Mouse (Mus musculus) intestine, postnatal 0 days (tissue): ENCODE data around the gene Olfr543. TPM values are rescaled to one million over a fixed set of nuclear protein-coding genes. Genes with fewer than 3 reads are reported as not detected.
A peak's percentile ranks its signal among the peaks of the same experiment; 100 is the strongest.

ENCODE experiments used
- ATAC-seq: fragments of 200-750 bp; cut with Nextera tagmentation; 2 replicates; pipeline ENCODE4 v1.8.0; 2017; ENCODE audit warnings: mild to moderate bottlenecking, moderate TSS enrichment, moderate library complexity
- H3K27ac ChIP-seq: fragments of 300-500 bp; sonication (generic); 2 replicates; pipeline ENCODE4 v1.5.1; 2014; ENCODE audit warnings: mild to moderate bottlenecking, low read depth, low read length, moderate library complexity
- H3K27me3 ChIP-seq: fragments of 300-500 bp; sonication (generic); replicated peaks from 2 replicates; pipeline ENCODE4 v1.6.1; 2014; ENCODE audit warnings: low read length, mixed read lengths; ENCODE audit not compliant: control insufficient read depth, insufficient read depth
- H3K36me3 ChIP-seq: fragments of 300-500 bp; sonication (generic); 2 replicates; pipeline ENCODE4 v1.6.1; 2014; ENCODE audit warnings: mild to moderate bottlenecking, moderate library complexity; ENCODE audit not compliant: control insufficient read depth, insufficient read depth
- H3K4me1 ChIP-seq: fragments of 300-500 bp; sonication (generic); replicated peaks from 2 replicates; pipeline ENCODE4 v1.6.1; 2014; ENCODE audit warnings: antibody characterized with exemption, low read length, mixed read lengths; ENCODE audit not compliant: control insufficient read depth, insufficient read depth
- H3K4me2 ChIP-seq: fragments of 300-500 bp; sonication (generic); replicated peaks from 2 replicates; pipeline ENCODE4 v1.6.1; 2014; ENCODE audit warnings: low read depth, mild to moderate bottlenecking, moderate library complexity
- H3K4me3 ChIP-seq: fragments of 300-500 bp; sonication (generic); 2 replicates; pipeline ENCODE4 v1.5.1; 2014; ENCODE audit warnings: low read depth, low read length
- H3K9ac ChIP-seq: fragments of 300-500 bp; sonication (generic); 2 replicates; pipeline ENCODE4 v1.6.1; 2014; ENCODE audit warnings: mild to moderate bottlenecking, low read depth, low read length
- H3K9me3 ChIP-seq: fragments of 300-500 bp; sonication (generic); 2 replicates; pipeline ENCODE4 v1.6.1; 2016; ENCODE audit warnings: mixed run types; ENCODE audit not compliant: control insufficient read depth
- CTCF ChIP-seq: sonication (generic); IDR thresholded peaks from 2 replicates; pipeline ENCODE4 v1.5.1; 2016; ENCODE audit warnings: low read depth, mild to moderate bottlenecking, control low read depth, antibody characterized with exemption, moderate library complexity
- WGBS: fragments of 180-500 bp; shearing (Covaris S2); extraction: QIAGEN DNeasy Blood & Tissue Kit; methylation state at CpG from one replicate; pipeline ENCODE4 v1.1.7; 2014; 5-methylcytosine and 5-hydroxymethylcytosine counted together
- polyA plus RNA-seq: library from polyadenylated mRNA; unstranded; fragments of >200 nt; fragmentation: Nextera tagmentation; extraction: Ambion mirVana; gene quantifications from 2 replicates; pipeline ENCODE4 v1.2.1, GENCODE M21; 2015

Gene Olfr543
- polyA plus RNA-seq, 1 experiment from 2014 or later: not detected

GRCm38 (mm10) chr7:102511927-102512326, 30.4 kb upstream of the Olfr543 start:
- H3K4me2 ChIP-seq: no peak overlapping the region
- WGBS: 87% methylated on average over 10 of the region's 10 CpGs
- no peak overlapping the region for H3K9ac ChIP-seq
- no peak for TF ChIP-seq CTCF
- H3K36me3 ChIP-seq: no peaks in the 10 kb centered on the region
- H3K4me1 ChIP-seq: no peaks in the 10 kb centered on the region
- peaks cover 2% of the 10 kb centered on the region; the same call in 1 of the 2 replicates for H3K27me3 ChIP-seq
- no peaks in the 10 kb centered on the region for H3K9me3 ChIP-seq
- H3K27ac ChIP-seq: no peak overlapping the region
- no peak for ATAC-seq
- no peak overlapping the region for H3K4me3 ChIP-seq

GRCm38 (mm10) chr7:102509726-102510125, 28.2 kb upstream of the Olfr543 start:
- Histone ChIP-seq H3K9ac (no peak overlapping the region), H3K36me3 (no peaks in the 10 kb centered on the region), H3K4me3 (no peak overlapping the region), H3K27ac (no peak overlapping the region), H3K9me3 (no peaks in the 10 kb centered on the region), H3K4me2 (no peak overlapping the region), H3K27me3 (peaks cover 2% of the 10 kb centered on the region; the same call in 1 of the 2 replicates), H3K4me1 (no peaks in the 10 kb centered on the region)
- no peak for ATAC-seq
- WGBS: 81% methylated on average over 7 of the region's 7 CpGs
- no peak for TF ChIP-seq CTCF

- Histone ChIP-seq H3K27ac (no peak overlapping the region), H3K4me2 (no peak overlapping the region), H3K4me1 (no peaks in the 10 kb centered on the region), H3K4me3 (no peak overlapping the region), H3K9ac (no peak overlapping the region), H3K36me3 (no peaks in the 10 kb centered on the region), H3K27me3 (no peaks in the 10 kb centered on the region; the same call in 1 of the 2 replicates), H3K9me3 (no peaks in the 10 kb centered on the region)
- ATAC-seq: no peak
- 88% methylated on average over 6 of the region's 6 CpGs for WGBS
- no peak for TF ChIP-seq CTCF
These were observed 27.2 kb upstream of the Olfr543 start for GRCm38 (mm10) chr7:102508666-102509065.

GRCm38 (mm10) chr7:102508066-102508465, 26.6 kb upstream of the Olfr543 start:
- Histone ChIP-seq H3K4me3 (no peak overlapping the region), H3K36me3 (no peaks in the 10 kb centered on the region), H3K9me3 (no peaks in the 10 kb centered on the region), H3K9ac (no peak overlapping the region), H3K27ac (no peak overlapping the region), H3K4me1 (no peaks in the 10 kb centered on the region), H3K4me2 (no peak overlapping the region), H3K27me3 (no peaks in the 10 kb centered on the region; the same call in 1 of the 2 replicates)
- no peak for TF ChIP-seq CTCF
- ATAC-seq: no peak
- 86% methylated on average over 9 of the region's 9 CpGs for WGBS

GRCm38 (mm10) chr7:102506848-102507247, 25.4 kb upstream of the Olfr543 start:
- ATAC-seq: no peak
- WGBS: 46% methylated on average over 3 of the region's 3 CpGs

GRCm38 (mm10) chr7:102501986-102502385, 20.5 kb upstream of the Olfr543 start:
- Histone ChIP-seq H3K27ac (no peak overlapping the region), H3K36me3 (no peaks in the 10 kb centered on the region), H3K4me3 (no peak overlapping the region), H3K4me2 (no peak overlapping the region), H3K4me1 (no peaks in the 10 kb centered on the region), H3K9me3 (no peaks in the 10 kb centered on the region), H3K27me3 (no peaks in the 10 kb centered on the region), H3K9ac (no peak overlapping the region)
- ATAC-seq: no peak
- WGBS: 74% methylated on average over 5 of the region's 5 CpGs
- no peak for TF ChIP-seq CTCF

More at GRCm38 (mm10) chr7:102506848-102507247, 25.4 kb upstream of the Olfr543 start:
- Histone ChIP-seq H3K9ac (no peak overlapping the region), H3K4me3 (no peak overlapping the region), H3K27ac (no peak overlapping the region), H3K4me2 (no peak overlapping the region), H3K4me1 (no peaks in the 10 kb centered on the region), H3K9me3 (no peaks in the 10 kb centered on the region), H3K27me3 (no peaks in the 10 kb centered on the region; the same call in 1 of the 2 replicates), H3K36me3 (no peaks in the 10 kb centered on the region)
- peak; percentile 91 for TF ChIP-seq CTCF

GRCm38 (mm10) chr7:102499473-102499872, 18.0 kb upstream of the Olfr543 start, which contains the start of gene Olfr545:
Gene Olfr545, minus strand, starts transcription at chr7:102499573.
- WGBS: 66% methylated on average over 3 of the region's 3 CpGs
- H3K36me3 ChIP-seq: no peaks in the 10 kb centered on the region
- H3K9me3 ChIP-seq: no peaks in the 10 kb centered on the region
- no peak within 1 kb of the TSS for H3K4me3 ChIP-seq
- H3K27me3 ChIP-seq: no peaks in the 10 kb centered on the region
- no peak within 1 kb of the TSS for H3K27ac ChIP-seq
- ATAC-seq: no peak
- no peak for TF ChIP-seq CTCF
- H3K9ac ChIP-seq: no peak within 1 kb of the TSS
- no peaks in the 10 kb centered on the region for H3K4me1 ChIP-seq
- H3K4me2 ChIP-seq: no peak within 1 kb of the TSS
